8 mouse cellular contexts compared by ENCODE assay signal in the genomic region with DNA sequence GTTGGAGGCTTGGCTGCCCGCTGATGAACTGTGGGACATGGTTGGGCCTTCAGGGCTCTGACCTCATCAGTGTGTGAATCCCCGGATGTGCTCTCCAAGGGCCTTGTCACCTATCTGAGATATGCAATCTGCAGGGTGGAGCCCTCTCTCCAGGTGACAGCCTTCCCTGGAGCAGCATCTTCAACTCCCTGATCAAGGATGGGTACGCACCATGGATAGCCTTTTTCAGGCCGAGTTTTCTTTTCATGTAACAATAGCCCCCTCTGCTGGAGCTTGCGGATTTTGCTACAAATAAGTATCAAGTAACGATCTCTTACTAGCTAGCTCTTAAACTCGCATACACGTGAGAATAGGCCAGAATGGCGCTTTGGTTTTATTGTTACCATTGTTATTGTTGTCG. TPM values are rescaled to one million over a fixed set of nuclear protein-coding genes. Genes with fewer than 3 reads are reported as not detected.
DNase-seq lines count a peak whose midpoint lies in the region; ATAC-seq and TF ChIP-seq lines count a peak whose summit lies in the region.

No protein-coding gene starts in this region.

- no peaks in the 10 kb centered on the region for H3K36me3 ChIP-seq in embryonic facial prominence, embryonic 10.5 days (replicated peaks)
- H3K36me3 ChIP-seq in hindbrain, embryonic 16.5 days (ENCODE audit: control insufficient read depth, insufficient read depth, low read length) = no peaks in the 10 kb centered on the region
- H3K36me3 ChIP-seq in midbrain, postnatal 0 days (ENCODE audit: insufficient read depth, low read length) = no peaks in the 10 kb centered on the region

- peak; percentile 67 for ATAC-seq in hindbrain, embryonic 16.5 days
- ATAC-seq in midbrain, postnatal 0 days (ENCODE audit: low FRiP score) = no peak

- 28% methylated on average over 10 of the region's 10 CpGs for WGBS in embryonic facial prominence, embryonic 10.5 days
- 23% methylated on average over 10 of the region's 10 CpGs for WGBS in hindbrain, embryonic 16.5 days
- 18% methylated on average over 10 of the region's 10 CpGs for WGBS in midbrain, postnatal 0 days

- no peak overlapping the region for H3K27ac ChIP-seq in embryonic facial prominence, embryonic 10.5 days (replicated peaks)
- no peak overlapping the region for H3K27ac ChIP-seq in hindbrain, embryonic 16.5 days (ENCODE audit: low read depth, low read length)
- no peak overlapping the region for H3K27ac ChIP-seq in midbrain, postnatal 0 days (ENCODE audit: low read depth, low read length)

- H3K9ac ChIP-seq in hindbrain, embryonic 16.5 days (ENCODE audit: low read depth, low read length) = no peak overlapping the region
- H3K9ac ChIP-seq in midbrain, postnatal 0 days (replicated peaks; ENCODE audit: low read length, poor library complexity, severe bottlenecking) = no peak overlapping the region

- peak; percentile 32 for DNase-seq in ovary, postnatal 10 days (ENCODE audit: low spot score)
- no peak for DNase-seq in ovary, postnatal 36 days (ENCODE audit: low spot score)
- peak; percentile 82 for DNase-seq in adrenal gland, postnatal 10 days
- DNase-seq in embryonic facial prominence, embryonic 10.5 days (ENCODE audit: low spot score) = peak; percentile 61
- peak; percentile 78 to 83 for DNase-seq in left cerebral cortex, adult 18-20 months (ENCODE audit: low spot score in 2 of 2)
- DNase-seq in midbrain, postnatal 0 days (ENCODE audit: low spot score) = peak; percentile 89
- DNase-seq in testis, postnatal 10 days (ENCODE audit: low spot score) = peak; percentile 81

- no peaks in the 10 kb centered on the region for H3K9me3 ChIP-seq in embryonic facial prominence, embryonic 10.5 days
- no peaks in the 10 kb centered on the region for H3K9me3 ChIP-seq in hindbrain, embryonic 16.5 days (ENCODE audit: control insufficient read depth, low read length)
- no peaks in the 10 kb centered on the region for H3K9me3 ChIP-seq in midbrain, postnatal 0 days (ENCODE audit: low read length)

- 0 out of 2 replicates have a peak, but pooled peaks cover 3% of the 10 kb centered on the region for H3K27me3 ChIP-seq in embryonic facial prominence, embryonic 10.5 days (replicated peaks; ENCODE audit: low read depth, poor library complexity, severe bottlenecking)
- peaks cover 2% of the 10 kb centered on the region; the same call in 1 of the 2 replicates for H3K27me3 ChIP-seq in hindbrain, embryonic 16.5 days (replicated peaks; ENCODE audit: control insufficient read depth, insufficient read depth, low read length)
- no peaks in the 10 kb centered on the region for H3K27me3 ChIP-seq in midbrain, postnatal 0 days (ENCODE audit: insufficient read depth, low read length)

- peak; percentile 89 for TF ChIP-seq CTCF in midbrain, postnatal 0 days (IDR thresholded peaks at IDR 0.05)

- H3K4me3 ChIP-seq in embryonic facial prominence, embryonic 10.5 days = no peak overlapping the region
- H3K4me3 ChIP-seq in hindbrain, embryonic 16.5 days (ENCODE audit: low read length) = no peak overlapping the region
- no peak overlapping the region for H3K4me3 ChIP-seq in midbrain, postnatal 0 days (ENCODE audit: low read depth, low read length)

- H3K4me2 ChIP-seq in hindbrain, embryonic 16.5 days (ENCODE audit: low read length) = no peak overlapping the region
- H3K4me2 ChIP-seq in midbrain, postnatal 0 days (ENCODE audit: low read depth, low read length, poor library complexity, severe bottlenecking) = no peak overlapping the region

- no peaks in the 10 kb centered on the region for H3K4me1 ChIP-seq in embryonic facial prominence, embryonic 10.5 days
- H3K4me1 ChIP-seq in hindbrain, embryonic 16.5 days (ENCODE audit: control insufficient read depth, insufficient read depth, low read depth, low read length) = no peaks in the 10 kb centered on the region
- no peaks in the 10 kb centered on the region for H3K4me1 ChIP-seq in midbrain, postnatal 0 days (ENCODE audit: insufficient read depth, low read length)

RNA-seq across cellular contexts. Expression of a gene that starts 10.2 kb away (rescaled TPM):
- total RNA-seq in adrenal gland, postnatal 10 days (2021) = 10 to 100 TPM; 69.7 to 86.6 TPM
- 7.3 and 7.6 TPM in 2 replicates for polyA plus RNA-seq in embryonic facial prominence, embryonic 10.5 days (2016; fragmentation: Nextera tagmentation; extraction: Ambion mirVana)
- 16.1 and 16.5 TPM in 2 replicates for polyA plus RNA-seq in hindbrain, embryonic 16.5 days (2015; fragmentation: Nextera tagmentation; extraction: Ambion mirVana)
- 10 to 100 TPM; 27.1 to 28.1 TPM for total RNA-seq in left cerebral cortex, adult 18-20 months (2021)
- total RNA-seq in midbrain, postnatal 0 days (2014; rRNA removed) = 27.0 and 32.1 TPM in 2 replicates
- 19.0 and 20.6 TPM in 2 replicates for polyA plus RNA-seq in midbrain, postnatal 0 days (2015; fragmentation: Nextera tagmentation; extraction: Ambion mirVana)

RNA-seq across cellular contexts. Expression of a gene that starts 40.2 kb away (rescaled TPM):
- 100 to 1,000 TPM; 168 to 176 TPM for total RNA-seq in adrenal gland, postnatal 10 days (2021)
- polyA plus RNA-seq in embryonic facial prominence, embryonic 10.5 days (2016; fragmentation: Nextera tagmentation; extraction: Ambion mirVana) = 238 and 249 TPM in 2 replicates
- 802 and 900 TPM in 2 replicates for polyA plus RNA-seq in hindbrain, embryonic 16.5 days (2015; fragmentation: Nextera tagmentation; extraction: Ambion mirVana)
- 100 to 1,000 TPM; 325 TPM for total RNA-seq in left cerebral cortex, adult 18-20 months (2021)
- total RNA-seq in midbrain, postnatal 0 days (2014; rRNA removed) = 428 and 445 TPM in 2 replicates
- polyA plus RNA-seq in midbrain, postnatal 0 days (2015; fragmentation: Nextera tagmentation; extraction: Ambion mirVana) = 1,211 and 1,230 TPM in 2 replicates

RNA-seq across cellular contexts. Expression of a gene that starts 49.4 kb away (rescaled TPM):
- 10 to 100 TPM; 72.1 to 81.4 TPM for total RNA-seq in adrenal gland, postnatal 10 days (2021)
- polyA plus RNA-seq in embryonic facial prominence, embryonic 10.5 days (2016; fragmentation: Nextera tagmentation; extraction: Ambion mirVana) = 0.43 and 0.47 TPM in 2 replicates
- 0.26 and 0.63 TPM in 2 replicates for polyA plus RNA-seq in hindbrain, embryonic 16.5 days (2015; fragmentation: Nextera tagmentation; extraction: Ambion mirVana)
- total RNA-seq in left cerebral cortex, adult 18-20 months (2021) = under 1 TPM; 0.45 to 0.72 TPM
- 0.38 TPM in 1 of 2 replicates, not detected in the other for total RNA-seq in midbrain, postnatal 0 days (2014; rRNA removed)
- polyA plus RNA-seq in midbrain, postnatal 0 days (2015; fragmentation: Nextera tagmentation; extraction: Ambion mirVana) = 0.15 and 0.32 TPM in 2 replicates

Comparison
In these comparisons a context has a peak if more than half of its experiments do, and no peak if none do; other contexts are left out.
1. RNA of a gene that starts 49.4 kb away (total RNA-seq): 72.1 to 81.4 TPM in adrenal gland, postnatal 10 days; 0.45 to 0.72 TPM in left cerebral cortex, adult 18-20 months and 0.38 TPM in midbrain, postnatal 0 days; every median in the first group is over 10 times any median in the second.